Mouse (Mus musculus) cerebellum, adult 2 months (tissue): ENCODE results near the gene Prkag3.

ENCODE experiments used
- CTCF ChIP-seq: fragments of 200-500 bp; IDR thresholded peaks from 2 replicates; pipeline ENCODE4 v1.5.1; 2011; ENCODE audit warnings: low read depth, mild to moderate bottlenecking, control low read depth, low read length, moderate library complexity, borderline replicate concordance; ENCODE audit not compliant: insufficient read depth
- POLR2A ChIP-seq: fragments of 200-500 bp; IDR thresholded peaks from 2 replicates; pipeline ENCODE4 v1.6.1; 2011; ENCODE audit warnings: low read length, control low read depth, borderline replicate concordance; ENCODE audit not compliant: insufficient read depth

DNA sequence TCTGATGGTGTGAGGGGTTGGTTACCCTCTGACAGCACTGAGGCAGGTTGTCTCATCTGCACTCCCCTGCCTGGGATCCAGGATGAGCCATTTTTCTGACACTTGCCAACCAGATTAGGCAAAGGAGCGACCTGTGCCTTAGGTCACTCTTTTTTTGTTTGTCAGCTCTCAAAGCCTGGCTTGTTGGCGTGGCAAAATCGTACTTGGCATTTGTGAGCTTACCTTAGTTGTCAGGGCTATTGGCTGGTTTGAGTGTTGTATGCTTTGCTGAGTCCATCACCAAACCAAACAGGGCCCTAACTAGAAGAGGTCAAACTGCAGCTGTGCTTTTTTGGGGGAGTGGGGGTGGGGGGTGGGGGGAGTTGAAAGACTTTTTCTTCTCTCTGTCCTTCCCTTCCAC lies 29.7 kb downstream of the Prkag3 start:
- TF ChIP-seq POLR2A (no peak), CTCF (no peak)
